Mouse (Mus musculus) megakaryocyte, embryonic 14.5 days (primary cell): ENCODE data around the gene Kif7. TPM values are rescaled to one million over a fixed set of nuclear protein-coding genes. Genes with fewer than 3 reads are reported as not detected.
A peak's percentile ranks its signal among the peaks of the same experiment; 100 is the strongest.

Experiments used
- H3K27me3 ChIP-seq: replicated peaks from 2 replicates; pipeline ENCODE3; 2012; ENCODE audit warnings: inconsistent platforms
- H3K36me3 ChIP-seq: replicated peaks from 2 replicates; pipeline ENCODE3; 2012; ENCODE audit warnings: low read length, inconsistent platforms, mixed read lengths
- H3K4me1 ChIP-seq: 2 replicates; pipeline ENCODE4 v1.6.1; 2012; ENCODE audit warnings: inconsistent platforms
- H3K4me3 ChIP-seq: replicated peaks from 2 replicates; pipeline ENCODE3; 2012; ENCODE audit warnings: moderate library complexity, mild to moderate bottlenecking, inconsistent platforms
- H3K9me3 ChIP-seq: 2 replicates; pipeline ENCODE4 v1.6.1; 2012; ENCODE audit warnings: inconsistent platforms
- FLI1 ChIP-seq: IDR thresholded peaks from 2 replicates; pipeline ENCODE4 v1.6.1; 2012; ENCODE audit warnings: low read length, inconsistent platforms, mixed read lengths
- GATA1 ChIP-seq: IDR thresholded peaks from 3 replicates; pipeline ENCODE4 v1.6.1; 2012; ENCODE audit warnings: mixed read lengths, low read length, inconsistent platforms, borderline replicate concordance
- polyA plus RNA-seq: library from polyadenylated mRNA; stranded (reverse); fragments of >175 nt; gene quantifications from 2 replicates; pipeline ENCODE4 v1.2.3, GENCODE M21; 2012; ENCODE audit warnings: low replicate concordance; ENCODE audit not compliant: insufficient read depth

Gene Kif7
- polyA plus RNA-seq, 1 experiment, result 1.4 TPM

DNA sequence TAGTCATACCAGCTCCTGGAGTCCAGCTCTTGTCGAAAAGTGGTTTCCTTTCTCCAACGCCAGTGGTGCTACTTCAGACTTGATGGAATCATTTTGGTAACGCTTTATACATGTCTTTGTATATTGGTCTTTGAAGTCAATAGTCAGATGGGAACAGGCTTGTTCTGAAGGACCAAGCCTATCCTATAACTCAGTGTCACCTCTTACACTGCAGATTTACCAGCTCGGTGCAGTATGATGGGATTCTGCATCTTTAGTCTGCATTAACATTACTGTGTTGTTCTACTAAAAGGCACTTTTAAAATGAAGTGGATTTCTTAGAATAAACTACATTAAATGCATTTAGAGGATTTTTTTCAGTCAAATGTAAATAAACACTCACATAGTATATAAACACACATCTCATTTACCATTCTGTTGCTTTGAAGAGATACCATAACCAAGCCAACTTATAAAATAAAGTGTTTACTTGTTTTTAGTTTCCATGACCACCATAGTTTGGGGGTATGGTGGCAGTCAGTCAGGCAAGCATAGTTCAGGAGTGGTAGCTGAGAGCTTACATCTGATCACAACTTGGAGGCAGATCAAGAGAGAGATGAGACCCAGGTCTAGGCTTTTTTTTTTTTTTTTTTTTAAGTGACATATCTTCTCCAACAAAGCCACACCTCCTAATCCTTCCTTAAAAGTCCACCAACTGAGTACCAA lies 44.5 kb downstream of the Kif7 start:
- Histone ChIP-seq H3K4me1 (no peaks in the 10 kb centered on the region), H3K27me3 (no peaks in the 10 kb centered on the region), H3K36me3 (peaks cover 88% of the 10 kb centered on the region), H3K4me3 (no peak overlapping the region), H3K9me3 (no peaks in the 10 kb centered on the region)
- TF ChIP-seq FLI1, result no peak

DNA sequence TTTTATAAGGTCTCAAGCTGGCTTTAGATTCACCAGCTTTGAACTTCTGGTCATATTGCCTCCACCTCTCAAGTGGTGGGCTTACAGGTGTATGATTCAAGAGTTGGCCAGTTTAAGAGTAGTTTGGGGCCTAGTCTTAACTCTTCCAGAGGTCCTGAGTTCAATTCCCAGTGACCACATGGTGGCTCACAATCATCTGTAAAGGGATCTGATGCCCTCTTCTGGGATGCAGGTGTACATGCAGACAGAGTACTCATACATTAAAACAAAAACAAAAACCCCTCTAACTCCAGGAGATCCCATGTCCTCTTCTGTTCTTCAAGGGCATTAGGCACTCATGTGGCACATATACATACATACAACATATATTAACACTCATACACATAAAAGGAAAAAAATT lies 48.8 kb downstream of the Kif7 start:
- H3K36me3 ChIP-seq, result peaks cover 60% of the 10 kb centered on the region

DNA sequence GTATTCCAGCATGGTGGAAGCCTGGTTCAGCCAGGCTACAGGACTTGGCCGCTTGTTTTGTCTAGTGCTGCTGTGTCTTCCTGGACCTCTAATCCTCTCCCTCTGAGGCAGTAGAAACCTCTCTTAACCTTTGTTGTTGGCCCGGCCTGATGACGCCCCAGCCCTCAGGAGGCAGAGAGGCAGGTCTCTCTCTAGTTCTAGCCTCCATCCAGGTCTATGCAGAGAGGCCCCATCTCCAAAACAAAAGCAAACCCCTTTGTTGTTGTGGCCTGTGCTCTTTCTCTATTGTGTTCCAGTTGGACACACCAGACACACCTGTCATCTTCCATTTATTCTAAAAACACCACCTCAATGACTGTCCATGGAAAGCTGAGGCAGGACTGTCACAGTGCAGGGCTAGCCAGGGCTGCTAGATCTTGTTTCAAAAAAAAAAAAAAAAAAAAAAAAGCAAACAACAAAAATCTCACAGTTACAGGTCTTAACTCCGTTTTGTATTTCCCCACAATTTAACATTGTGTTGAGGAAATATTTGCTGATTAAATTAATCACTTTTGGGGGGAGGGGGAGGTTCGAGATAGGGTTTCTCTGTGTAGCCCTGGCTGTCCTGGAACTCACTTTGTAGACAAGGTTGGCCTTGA lies 54.1 kb downstream of the Kif7 start:
- H3K4me1 ChIP-seq, result peaks cover 46% of the 10 kb centered on the region
- no peaks in the 10 kb centered on the region for H3K9me3 ChIP-seq
- peaks cover 8% of the 10 kb centered on the region for H3K36me3 ChIP-seq
- TF ChIP-seq GATA1 (no peak), FLI1 (no peak)
- H3K27me3 ChIP-seq, result peaks cover 2% of the 10 kb centered on the region
- H3K4me3 ChIP-seq, result peak overlapping the region; percentile 98

More for the DNA sequence above, 48.8 kb downstream of the Kif7 start:
- no peaks in the 10 kb centered on the region for H3K9me3 ChIP-seq
- H3K4me3 ChIP-seq, result no peak overlapping the region
- H3K27me3 ChIP-seq, result no peaks in the 10 kb centered on the region
- TF ChIP-seq GATA1 (no peak), FLI1 (no peak)
- peaks cover 29% of the 10 kb centered on the region for H3K4me1 ChIP-seq

DNA sequence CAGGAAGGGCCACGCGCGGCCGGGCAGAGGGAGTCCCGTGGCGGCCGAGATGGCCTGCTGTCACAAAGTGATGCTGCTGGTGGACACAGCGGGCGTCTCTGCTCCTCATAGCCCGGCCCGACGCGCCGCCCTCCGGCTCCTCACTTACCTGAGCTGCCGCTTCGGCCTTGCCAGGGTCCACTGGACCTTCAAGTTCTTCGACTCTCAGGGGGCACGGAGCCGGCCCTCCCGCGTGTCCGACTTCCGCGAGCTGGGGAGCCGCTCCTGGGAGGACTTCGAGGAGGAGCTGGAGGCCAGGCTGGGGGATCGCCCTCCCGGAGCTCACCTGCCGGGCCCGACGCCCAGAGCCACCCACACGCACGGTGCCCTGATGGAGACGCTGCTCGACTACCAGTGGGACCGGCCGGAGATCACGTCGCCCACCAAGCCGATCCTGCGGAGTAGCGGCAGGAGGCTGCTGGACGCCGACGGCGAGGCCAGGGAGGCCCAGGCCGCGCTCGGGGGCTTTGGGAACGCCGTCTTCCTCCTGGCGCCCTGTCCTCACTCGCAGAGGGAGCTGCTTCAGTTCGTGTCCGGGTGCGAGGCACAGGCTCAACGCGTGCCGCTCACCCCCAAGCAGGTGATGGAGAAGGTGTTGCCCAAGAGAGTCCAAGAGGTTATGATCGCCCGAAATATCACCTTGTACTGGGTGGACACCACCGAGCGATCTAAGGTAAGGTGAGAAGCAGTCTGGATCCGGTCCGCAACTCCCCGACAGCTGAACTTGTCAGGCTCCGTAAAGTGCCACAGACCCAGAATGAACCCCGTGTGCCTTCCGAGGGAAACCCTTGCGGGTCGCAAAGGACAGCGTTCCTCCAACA lies 55.0 kb downstream of the Kif7 start:
- Histone ChIP-seq H3K4me1 (peaks cover 44% of the 10 kb centered on the region), H3K36me3 (peaks cover 4% of the 10 kb centered on the region), H3K4me3 (peak overlapping the region; percentile 98), H3K27me3 (peaks cover 2% of the 10 kb centered on the region), H3K9me3 (no peaks in the 10 kb centered on the region)
- TF ChIP-seq GATA1 (no peak), FLI1 (no peak)

DNA sequence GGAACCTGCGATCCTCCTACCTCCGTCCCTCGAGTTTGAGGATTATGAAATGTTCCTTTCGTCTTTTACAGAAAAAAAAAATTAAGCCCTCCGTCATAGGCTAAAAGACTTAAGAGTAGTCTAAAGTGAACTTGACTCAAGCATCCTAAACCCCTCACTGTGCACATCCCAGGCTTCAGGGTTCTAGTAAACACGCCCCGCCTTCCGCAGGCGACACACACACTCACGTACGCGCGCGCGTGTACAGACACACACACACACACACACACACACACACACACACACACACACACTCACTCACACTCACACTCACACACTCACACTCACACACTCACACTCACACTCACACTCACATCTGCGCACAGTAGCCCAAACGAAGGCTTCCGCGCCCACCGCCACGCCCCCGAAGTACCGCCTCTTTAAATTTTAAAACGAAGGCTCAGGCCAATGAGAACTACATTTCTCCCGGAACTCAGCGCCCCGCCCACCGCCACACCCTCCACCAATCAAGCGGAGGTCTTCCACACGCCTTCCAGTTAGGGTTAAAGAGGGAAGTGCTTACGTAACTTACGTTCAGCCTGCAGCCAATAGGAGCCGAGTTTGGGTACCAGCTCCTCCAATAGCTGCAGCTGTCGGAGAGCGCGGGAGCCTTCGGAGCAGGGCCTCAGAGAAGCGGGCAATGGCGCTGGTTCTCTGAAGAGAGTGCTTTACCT lies 55.8 kb downstream of the Kif7 start, which contains the start of gene Ticrr:
Gene Ticrr, plus strand, starts transcription at position 619 of the 713 bp plus-strand sequence.
- Histone ChIP-seq H3K9me3 (no peaks in the 10 kb centered on the region), H3K36me3 (no peaks in the 10 kb centered on the region), H3K4me1 (peaks cover 43% of the 10 kb centered on the region), H3K4me3 (peak within 1 kb of the TSS; percentile 98), H3K27me3 (peaks cover 2% of the 10 kb centered on the region)
- TF ChIP-seq GATA1, result no peak
- peak; percentile 75; the same call in 1 of the 2 replicates for TF ChIP-seq FLI1

DNA sequence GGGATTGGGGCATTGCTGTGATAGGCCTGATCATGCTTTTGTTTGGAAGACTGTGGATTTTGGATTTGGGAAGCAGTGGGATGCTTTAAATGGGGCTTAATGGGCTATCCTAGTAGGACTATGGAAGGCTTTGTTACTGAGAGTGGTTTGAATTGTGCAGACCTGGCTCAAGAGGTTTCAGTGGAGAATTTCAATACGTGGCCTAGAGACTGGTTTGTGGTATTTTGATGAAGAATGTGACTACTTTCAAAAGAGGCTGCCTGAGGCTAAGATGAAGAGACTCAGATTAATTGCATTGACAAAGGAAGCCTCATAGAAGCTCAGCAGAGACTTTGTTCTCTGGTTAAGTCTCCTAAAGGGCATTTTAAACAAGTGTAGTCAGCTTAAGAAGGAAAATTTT lies 60.9 kb downstream of the Kif7 start:
- TF ChIP-seq GATA1 (no peak), FLI1 (no peak)
- Histone ChIP-seq H3K4me3 (no peak overlapping the region), H3K36me3 (no peaks in the 10 kb centered on the region), H3K4me1 (peaks cover 4% of the 10 kb centered on the region; the same call in 1 of the 2 replicates), H3K27me3 (peaks cover 12% of the 10 kb centered on the region), H3K9me3 (peaks cover 7% of the 10 kb centered on the region; the same call in 1 of the 2 replicates)

DNA sequence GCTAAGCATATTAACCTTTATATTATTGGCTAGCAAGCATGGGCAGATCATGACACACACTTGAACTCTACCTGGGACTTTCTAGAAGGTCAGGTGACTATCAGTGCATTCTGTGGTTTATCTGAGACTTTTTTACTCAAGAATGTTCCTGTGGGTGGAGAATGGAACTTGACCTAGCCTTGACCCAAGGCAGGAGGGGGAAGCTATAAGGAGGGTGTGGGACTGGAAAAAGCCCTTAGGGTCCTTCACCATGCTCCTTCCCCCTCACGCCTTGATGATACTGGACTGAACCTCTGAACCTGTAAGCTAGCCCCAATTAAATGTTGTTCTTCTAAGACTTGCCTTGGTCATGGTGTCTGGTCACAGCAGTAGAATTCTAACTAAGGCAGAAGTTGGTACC lies 61.3 kb downstream of the Kif7 start:
- peaks cover 7% of the 10 kb centered on the region; the same call in 1 of the 2 replicates for H3K9me3 ChIP-seq
- no peak overlapping the region for H3K4me3 ChIP-seq
- H3K36me3 ChIP-seq, result no peaks in the 10 kb centered on the region
- H3K27me3 ChIP-seq, result peaks cover 12% of the 10 kb centered on the region
- peaks cover under 1% of the 10 kb centered on the region; the same call in 1 of the 2 replicates for H3K4me1 ChIP-seq
- TF ChIP-seq GATA1, result no peak
- TF ChIP-seq FLI1, result no peak

DNA sequence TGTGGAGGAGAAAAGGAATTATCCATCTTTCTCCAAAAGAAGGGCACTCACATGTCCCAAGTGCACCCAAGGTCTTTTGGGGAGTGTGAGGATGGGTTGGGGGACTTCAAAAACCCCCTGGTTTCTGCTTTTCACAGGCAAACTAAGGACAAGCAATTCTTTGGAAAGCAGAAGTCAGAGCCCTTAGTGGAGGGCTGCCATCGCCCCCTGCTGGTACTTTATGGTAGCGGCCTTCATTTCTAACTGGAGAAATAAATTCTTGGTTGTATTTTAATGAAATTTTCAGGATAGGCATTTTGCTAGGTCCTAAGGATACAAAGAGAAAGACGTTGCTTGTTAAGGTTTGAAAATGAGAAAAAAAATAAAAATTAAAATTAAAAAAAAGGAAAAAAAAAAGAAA lies 66.5 kb downstream of the Kif7 start:
- H3K4me3 ChIP-seq, result no peak overlapping the region
- no peak for TF ChIP-seq FLI1
- no peak for TF ChIP-seq GATA1
- H3K36me3 ChIP-seq, result no peaks in the 10 kb centered on the region
- peaks cover 28% of the 10 kb centered on the region for H3K27me3 ChIP-seq
- no peaks in the 10 kb centered on the region for H3K4me1 ChIP-seq
- peaks cover 5% of the 10 kb centered on the region; the same call in 1 of the 2 replicates for H3K9me3 ChIP-seq

Other genes with a start within 250 kb of the Kif7 start
- gene Polg, start 249.4 kb downstream of the Kif7 start, polyA plus RNA-seq, result 10.2 and 32.6 TPM in 2 replicates
- gene Rhcg, start 98.1 kb downstream of the Kif7 start, polyA plus RNA-seq, result not detected in 2 replicates
- 1.9 and 4.4 TPM in 2 replicates for gene Ticrr, start 55.5 kb downstream of the Kif7 start, polyA plus RNA-seq
- gene Plin1, start 17.2 kb upstream of the Kif7 start, polyA plus RNA-seq, result 1.7 TPM in 1 of 2 replicates, not detected in the other
- gene Pex11a, start 27.4 kb upstream of the Kif7 start, polyA plus RNA-seq, result 0.81 TPM in 1 of 2 replicates, not detected in the other
- gene Wdr93, start 27.4 kb upstream of the Kif7 start, polyA plus RNA-seq, result not detected in 2 replicates
- not detected in 2 replicates for gene Mesp1, start 78.1 kb upstream of the Kif7 start, polyA plus RNA-seq
- gene Mesp2, start 95.0 kb upstream of the Kif7 start, polyA plus RNA-seq, result not detected in 2 replicates
- gene Anpep, start 145.3 kb upstream of the Kif7 start, polyA plus RNA-seq, result 3.1 and 11.4 TPM in 2 replicates
- 5.0 and 7.9 TPM in 2 replicates for gene Ap3s2, start 204.9 kb upstream of the Kif7 start, polyA plus RNA-seq
- gene Arpin, start 219.6 kb upstream of the Kif7 start, polyA plus RNA-seq, result 0.74 and 1.5 TPM in 2 replicates